Mouse (Mus musculus) CH12F3 (cell line): ENCODE measurements around the gene 2210016L21Rik.
"Not testable (repeated sequence)": the region's sequence is repeated elsewhere in the genome, so short reads cannot be mapped to it uniquely, and the experiment has no call there.

Source experiments
- in situ Hi-C: fragments of 300-500 bp; cut with MboI; formaldehyde crosslinking; loops from 2 replicates; pipeline ENCODE4 v1.14.3; 2020; ENCODE audit warnings: low sequenced_read_pairs

2210016L21Rik gene

GRCm38 (mm10) chr5:114942074-114942765 is at the start of gene 2210016L21Rik:
Gene 2210016L21Rik, plus strand, starts transcription at chr5:114942158.
- in situ Hi-C loops: no loop called here

- in situ Hi-C loops: no loop called here
These were observed 46.4 kb upstream of the 2210016L21Rik start for GRCm38 (mm10) chr5:114895542-114895941.

- in situ Hi-C loops: no loop called here
These were observed 45.1 kb upstream of the 2210016L21Rik start, which contains the start of gene Oasl2 for GRCm38 (mm10) chr5:114896688-114897373. Gene Oasl2, plus strand, starts transcription at chr5:114896936.

GRCm38 (mm10) chr5:114897374-114897793 is 44.6 kb upstream of the 2210016L21Rik start:
- in situ Hi-C loops: no loop called here

- in situ Hi-C loops: no loop called here
These were observed 43.1 kb upstream of the 2210016L21Rik start for GRCm38 (mm10) chr5:114898857-114899256.

GRCm38 (mm10) chr5:114902413-114902812 is 39.5 kb upstream of the 2210016L21Rik start:
- in situ Hi-C loops: no loop called here

GRCm38 (mm10) chr5:114908598-114909305 is 33.2 kb upstream of the 2210016L21Rik start:
- in situ Hi-C loops: no loop called here

GRCm38 (mm10) chr5:114913686-114914085 is 28.3 kb upstream of the 2210016L21Rik start:
- in situ Hi-C loops: no loop called here

- in situ Hi-C loops: no loop called here
These were observed 27.1 kb upstream of the 2210016L21Rik start for GRCm38 (mm10) chr5:114914855-114915254.

- in situ Hi-C loops: no loop called here
These were observed 26.1 kb upstream of the 2210016L21Rik start for GRCm38 (mm10) chr5:114915854-114916253.

- in situ Hi-C loops: no loop called here
These were observed 25.2 kb upstream of the 2210016L21Rik start for GRCm38 (mm10) chr5:114916777-114917176.

GRCm38 (mm10) chr5:114917357-114917756 is 24.6 kb upstream of the 2210016L21Rik start:
- in situ Hi-C loops: not testable (repeated sequence)

GRCm38 (mm10) chr5:114921551-114922365 is 20.2 kb upstream of the 2210016L21Rik start:
- in situ Hi-C loops: no loop called here

GRCm38 (mm10) chr5:114922366-114922731 is 19.6 kb upstream of the 2210016L21Rik start:
- in situ Hi-C loops: no loop called here

GRCm38 (mm10) chr5:114922998-114923473 is 18.9 kb upstream of the 2210016L21Rik start, which contains the start of gene Oasl1:
Gene Oasl1, plus strand, starts transcription at chr5:114923240.
- in situ Hi-C loops: no loop called here

GRCm38 (mm10) chr5:114926153-114926684 is 15.7 kb upstream of the 2210016L21Rik start:
- in situ Hi-C loops: no loop called here

GRCm38 (mm10) chr5:114926753-114927152 is 15.2 kb upstream of the 2210016L21Rik start:
- in situ Hi-C loops: no loop called here

- in situ Hi-C loops: no loop called here
These were observed 10.3 kb upstream of the 2210016L21Rik start for GRCm38 (mm10) chr5:114931626-114932025.

- in situ Hi-C loops: no loop called here
These were observed 8.8 kb upstream of the 2210016L21Rik start for GRCm38 (mm10) chr5:114933206-114933605.

- in situ Hi-C loops: no loop called here
These were observed 6.1 kb upstream of the 2210016L21Rik start for GRCm38 (mm10) chr5:114935838-114936237.
